Mouse (Mus musculus) bone marrow, adult 2 months (tissue): ENCODE results near the gene Setd4. TPM values are rescaled to one million over a fixed set of nuclear protein-coding genes. Genes with fewer than 3 reads are reported as not detected.
A peak's percentile ranks its signal among the peaks of the same experiment; 100 is the strongest.

Experiments used
- H3K27ac ChIP-seq: fragments of 200-500 bp; 2 replicates; pipeline ENCODE4 v1.5.1; 2012; ENCODE audit warnings: low read depth, mild to moderate bottlenecking, control low read depth, inconsistent platforms, low read length; ENCODE audit not compliant: control insufficient read depth, poor library complexity, insufficient read depth
- H3K4me1 ChIP-seq: fragments of 200-500 bp; 2 replicates; pipeline ENCODE4 v1.6.1; 2011; ENCODE audit warnings: low read length; ENCODE audit not compliant: control insufficient read depth, insufficient read depth
- H3K4me3 ChIP-seq: fragments of 200-500 bp; replicated peaks from 2 replicates; pipeline ENCODE3; 2011; ENCODE audit warnings: mild to moderate bottlenecking, low read depth, low read length, control low read depth; ENCODE audit not compliant: control insufficient read depth
- CTCF ChIP-seq: fragments of 200-500 bp; IDR thresholded peaks from 2 replicates; pipeline ENCODE4 v1.5.1; 2011; ENCODE audit warnings: low read length, control low read depth; ENCODE audit not compliant: control insufficient read depth, insufficient read depth
- POLR2A ChIP-seq: fragments of 200-500 bp; IDR thresholded peaks from 2 replicates; pipeline ENCODE4 v1.6.1; 2011; ENCODE audit warnings: low read depth, mild to moderate bottlenecking, control low read depth, low read length, borderline replicate concordance; ENCODE audit not compliant: control insufficient read depth
- WGBS: fragments of 180-500 bp; shearing (Covaris S2); methylation state at CpG from one replicate; pipeline ENCODE4 v1.1.7; 2018; 5-methylcytosine and 5-hydroxymethylcytosine counted together
- polyA plus RNA-seq: library from polyadenylated mRNA; stranded (reverse); fragments of >200 nt; gene quantifications from 2 replicates; pipeline ENCODE4 v1.2.4, GENCODE M21; 2011; ENCODE audit warnings: low replicate concordance; ENCODE audit not compliant: missing spikeins, insufficient read depth, insufficient read length

Setd4 gene
- polyA plus RNA-seq, 1 experiment: 17.1 TPM

GRCm38 (mm10) chr16:93548045-93548444 lies 55.8 kb downstream of the Setd4 start:
- Histone ChIP-seq H3K4me3 (no peak overlapping the region), H3K4me1 (peaks cover 2% of the 10 kb centered on the region; the same call in 1 of the 2 replicates), H3K27ac (no peak overlapping the region)
- WGBS: 43% methylated on average over 2 of the region's 2 CpGs
- TF ChIP-seq POLR2A: no peak
- no peak for TF ChIP-seq CTCF

GRCm38 (mm10) chr16:93547122-93547521 lies 56.7 kb downstream of the Setd4 start:
- TF ChIP-seq CTCF (no peak), POLR2A (no peak)
- WGBS: 10% methylated on average over 3 of the region's 3 CpGs

GRCm38 (mm10) chr16:93546354-93546965 lies 57.4 kb downstream of the Setd4 start:
- Histone ChIP-seq H3K4me1 (no peaks in the 10 kb centered on the region), H3K4me3 (no peak overlapping the region), H3K27ac (no peak overlapping the region)
- WGBS: 70% methylated on average over 12 of the region's 12 CpGs
- TF ChIP-seq CTCF (no peak), POLR2A (no peak)

More at GRCm38 (mm10) chr16:93547122-93547521, 56.7 kb downstream of the Setd4 start:
- H3K4me3 ChIP-seq: no peak overlapping the region
- no peak overlapping the region for H3K27ac ChIP-seq
- no peaks in the 10 kb centered on the region for H3K4me1 ChIP-seq

GRCm38 (mm10) chr16:93544931-93545330 lies 58.9 kb downstream of the Setd4 start:
- 84% methylated on average over 4 of the region's 4 CpGs for WGBS
- no peak overlapping the region for H3K4me3 ChIP-seq
- TF ChIP-seq POLR2A: no peak
- TF ChIP-seq CTCF: no peak
- no peaks in the 10 kb centered on the region for H3K4me1 ChIP-seq
- H3K27ac ChIP-seq: no peak overlapping the region

GRCm38 (mm10) chr16:93543704-93544103 lies 60.2 kb downstream of the Setd4 start:
- 2% methylated on average over 8 of the region's 8 CpGs for WGBS
- H3K4me1 ChIP-seq: no peaks in the 10 kb centered on the region
- no peak overlapping the region for H3K27ac ChIP-seq
- no peak for TF ChIP-seq POLR2A
- TF ChIP-seq CTCF: 0 out of 2 replicates have a peak, but pooled peaks have one; percentile 15
- H3K4me3 ChIP-seq: no peak overlapping the region

- TF ChIP-seq POLR2A (no peak), CTCF (no peak)
- H3K27ac ChIP-seq: no peak overlapping the region
- 56% methylated on average over 3 of the region's 3 CpGs for WGBS
- H3K4me1 ChIP-seq: no peaks in the 10 kb centered on the region
- H3K4me3 ChIP-seq: no peak overlapping the region
These were observed 64.0 kb downstream of the Setd4 start for GRCm38 (mm10) chr16:93539891-93540290.

- Histone ChIP-seq H3K4me1 (no peaks in the 10 kb centered on the region), H3K4me3 (no peak overlapping the region), H3K27ac (no peak overlapping the region)
- WGBS: 68% methylated on average over 6 of the region's 6 CpGs
- TF ChIP-seq CTCF (no peak), POLR2A (no peak)
These were observed 68.6 kb downstream of the Setd4 start for GRCm38 (mm10) chr16:93535151-93535853.

Other genes starting within 250 kb of the Setd4 start
- 6.8 and 12.3 TPM in 2 replicates for gene Cbr1, start 1.8 kb upstream of the Setd4 start, polyA plus RNA-seq
- not detected in 2 replicates for gene Gm5678, start 24.0 kb upstream of the Setd4 start, polyA plus RNA-seq
- gene Cbr3, start 79.2 kb upstream of the Setd4 start, polyA plus RNA-seq: 1.7 and 2.6 TPM in 2 replicates
- 36.9 and 49.2 TPM in 2 replicates for gene Dop1b, start 107.8 kb upstream of the Setd4 start, polyA plus RNA-seq
- gene Morc3, start 228.1 kb upstream of the Setd4 start, polyA plus RNA-seq: 26.5 and 34.2 TPM in 2 replicates